Mouse (Mus musculus): Measurements from ENCODE around the gene Gli3.

DNA sequence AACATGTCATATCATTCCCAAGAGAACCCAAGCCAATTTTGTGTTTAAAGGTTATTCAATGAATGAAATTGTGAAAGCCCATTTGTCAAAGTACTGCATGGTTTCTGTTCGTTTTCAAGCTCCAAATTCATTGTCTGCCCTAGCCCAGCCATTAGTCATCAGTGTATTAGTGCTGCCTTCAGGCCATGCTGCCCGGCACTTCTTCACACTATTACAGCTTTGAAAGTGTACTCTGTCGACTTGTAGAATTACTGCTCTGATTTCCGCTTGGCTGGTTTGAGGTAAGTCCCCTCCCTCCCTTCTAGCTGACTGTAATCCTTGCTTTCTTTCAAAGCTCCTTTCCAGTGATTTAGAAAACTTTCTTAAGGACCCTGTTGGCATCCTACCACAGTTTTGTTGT lies 5.4 kb downstream of the Gli3 start:
- no peak for TF ChIP-seq CTCF (IDR thresholded peaks at IDR 0.05; ENCODE audit: low read depth, low read length)
- no peak for TF ChIP-seq POLR2A (IDR thresholded peaks at IDR 0.05; ENCODE audit: extremely low read depth, insufficient read depth, low read length)
